Mouse (Mus musculus) CH12.LX (cell line): Measurements from ENCODE around the gene Asic2. TPM values are rescaled to one million over a fixed set of nuclear protein-coding genes. Genes with fewer than 3 reads are reported as not detected.

Source experiments
- DNase-seq: peaks from one replicate; pipeline ENCODE4 v3.0.0-alpha.2; 2013; ENCODE audit errors: extremely low read depth
- H3K27ac ChIP-seq: 2 replicates; pipeline ENCODE4 v1.5.1; 2012; ENCODE audit warnings: low read depth, mild to moderate bottlenecking, control low read depth, moderate library complexity; ENCODE audit not compliant: insufficient read depth
- H3K27me3 ChIP-seq: replicated peaks from 2 replicates; pipeline ENCODE3; 2012; ENCODE audit warnings: inconsistent platforms
- H3K36me3 ChIP-seq, 2 experiments: replicated peaks in 1 of 2; 2 replicates each; pipeline versions ENCODE3 to v1.6.1; 2012; ENCODE audit warnings: inconsistent platforms in 1 of 2, low read length in 1 of 2, mild to moderate bottlenecking in 1 of 2, mixed read lengths in 1 of 2, moderate library complexity in 1 of 2; ENCODE audit not compliant: control insufficient read depth in 1 of 2, insufficient read depth in 1 of 2
- H3K4me1 ChIP-seq, 2 experiments: 2 replicates each; pipeline ENCODE4 v1.6.1; 2012; ENCODE audit warnings: inconsistent platforms in 1 of 2, moderate library complexity in 1 of 2; ENCODE audit not compliant: insufficient read depth in 2 of 2, control insufficient read depth in 1 of 2
- H3K4me2 ChIP-seq: 2 replicates; pipeline ENCODE4 v1.6.1; 2012; ENCODE audit warnings: low read depth, mild to moderate bottlenecking, control low read depth; ENCODE audit not compliant: poor library complexity, insufficient read depth, severe bottlenecking
- H3K4me3 ChIP-seq, 3 experiments: fragments of 150-350 bp in 1 of 3; sonication (generic) in 1 of 3; replicated peaks in 1 of 3; 2 replicates each; pipeline versions ENCODE3 to v1.5.1; 2011 to 2012; ENCODE audit warnings: low read depth in 2 of 3, low read length in 2 of 3, mild to moderate bottlenecking in 2 of 3, moderate library complexity in 2 of 3, control low read depth in 1 of 3, improper control_type of control experiment in 1 of 3, inconsistent platforms in 1 of 3, mixed read lengths in 1 of 3; ENCODE audit not compliant: poor library complexity in 1 of 3
- H3K79me2 ChIP-seq: replicated peaks from 2 replicates; pipeline ENCODE4 v1.6.1; 2012; ENCODE audit warnings: mild to moderate bottlenecking, moderate library complexity; ENCODE audit not compliant: control insufficient read depth, poor library complexity, insufficient read depth, severe bottlenecking; ENCODE audit errors: extremely low read depth
- H3K9ac ChIP-seq: 2 replicates; pipeline ENCODE4 v1.6.1; 2012; ENCODE audit warnings: low read depth, mild to moderate bottlenecking, control low read depth, moderate library complexity; ENCODE audit not compliant: insufficient read depth
- H3K9me3 ChIP-seq: replicated peaks from 2 replicates; pipeline ENCODE3; 2012; ENCODE audit warnings: low read length, inconsistent platforms, mixed read lengths
- CHD1 ChIP-seq: IDR thresholded peaks from 2 replicates; pipeline ENCODE4 v1.6.1; 2012; ENCODE audit warnings: low read depth, low read length, improper control_type of control experiment, inconsistent platforms
- EP300 ChIP-seq: IDR thresholded peaks from 2 replicates; pipeline ENCODE4 v1.6.1; 2011; ENCODE audit warnings: low read length, improper control_type of control experiment
- ETS1 ChIP-seq: conservative IDR thresholded peaks from 2 replicates; pipeline ENCODE4 v1.6.1; 2012; ENCODE audit warnings: low read depth, mild to moderate bottlenecking, inconsistent platforms, low read length, improper control_type of control experiment, moderate library complexity
- HCFC1 ChIP-seq: IDR thresholded peaks from 2 replicates; pipeline ENCODE4 v1.6.1; 2012; ENCODE audit warnings: low read depth, mild to moderate bottlenecking, inconsistent platforms, low read length, improper control_type of control experiment
- IRF4 ChIP-seq: IDR thresholded peaks from 2 replicates; pipeline ENCODE4 v1.6.1; 2014; ENCODE audit warnings: low read depth, mild to moderate bottlenecking, inconsistent platforms, low read length, improper control_type of control experiment
- JUN ChIP-seq: IDR thresholded peaks from 2 replicates; pipeline ENCODE4 v1.6.1; 2011; ENCODE audit warnings: low read depth, mild to moderate bottlenecking, low read length, improper control_type of control experiment, moderate library complexity; ENCODE audit not compliant: insufficient read depth
- KAT2A ChIP-seq: IDR thresholded peaks from 2 replicates; pipeline ENCODE4 v1.6.1; 2012; ENCODE audit warnings: low read length, improper control_type of control experiment, inconsistent platforms; ENCODE audit not compliant: insufficient replicate concordance
- MAX ChIP-seq: IDR thresholded peaks from 2 replicates; pipeline ENCODE4 v1.6.1; 2011; ENCODE audit warnings: low read length, improper control_type of control experiment
- MAZ ChIP-seq: IDR thresholded peaks from 2 replicates; pipeline ENCODE4 v1.6.1; 2012; ENCODE audit warnings: low read depth, mild to moderate bottlenecking, inconsistent platforms, low read length, improper control_type of control experiment, moderate library complexity
- MEF2A ChIP-seq: IDR thresholded peaks from 2 replicates; pipeline ENCODE4 v1.6.1; 2014; ENCODE audit warnings: low read depth, mild to moderate bottlenecking, inconsistent platforms, low read length, improper control_type of control experiment, borderline replicate concordance
- MXI1 ChIP-seq: IDR thresholded peaks from 2 replicates; pipeline ENCODE4 v1.6.1; 2011; ENCODE audit warnings: mild to moderate bottlenecking, low read depth, low read length, improper control_type of control experiment
- NELFE ChIP-seq: IDR thresholded peaks from 2 replicates; pipeline ENCODE4 v1.6.1; 2011; ENCODE audit warnings: low read depth, low read length, improper control_type of control experiment
- PAX5 ChIP-seq: IDR thresholded peaks from 2 replicates; pipeline ENCODE4 v1.6.1; 2012; ENCODE audit warnings: low read length, inconsistent platforms, mixed read lengths
- SIN3A ChIP-seq: IDR thresholded peaks from 2 replicates; pipeline ENCODE4 v1.6.1; 2012; ENCODE audit warnings: low read length, improper control_type of control experiment, inconsistent platforms
- ZC3H11A ChIP-seq: IDR thresholded peaks from 2 replicates; pipeline ENCODE4 v1.6.1; 2012; ENCODE audit warnings: low read depth, mild to moderate bottlenecking, inconsistent platforms, low read length, improper control_type of control experiment
- ZKSCAN1 ChIP-seq: IDR thresholded peaks from 2 replicates; pipeline ENCODE4 v1.6.1; 2012; ENCODE audit warnings: low read depth, inconsistent platforms, low read length, improper control_type of control experiment, borderline replicate concordance
- ZNF384 ChIP-seq: IDR thresholded peaks from 2 replicates; pipeline ENCODE4 v1.6.1; 2012; ENCODE audit warnings: low read depth, low read length, improper control_type of control experiment, inconsistent platforms
- dilution Hi-C: fragments of 300-500 bp; cut with MboI; formaldehyde crosslinking; loops from 2 replicates; pipeline ENCODE4 v1.14.3; 2020; ENCODE audit warnings: low sequenced_read_pairs; ENCODE audit not compliant: extremely low pct_unique_long_range_greater_than_20kb, extremely low pct_ligation_motif_present
- in situ Hi-C: fragments of 300-500 bp; cut with MboI; formaldehyde crosslinking; loops from 3 replicates; pipeline ENCODE4 v1.14.3; 2019; ENCODE audit warnings: low sequenced_read_pairs, low pct_ligation_motif_present, low pct_unique_long_range_greater_than_20kb, mixed read lengths
- polyA plus RNA-seq: library from polyadenylated mRNA; unstranded; fragments of >175 nt; gene quantifications from 2 replicates; pipeline ENCODE4 v1.2.1, GENCODE M21; 2012; ENCODE audit warnings: low read depth; ENCODE audit not compliant: insufficient read length
- total RNA-seq, 2 experiments: library from RNA; depleted of rRNA; stranded (reverse); fragments of 300-350 nt in 1 of 2; fragments of >200 nt in 1 of 2; gene quantifications; 2 replicates each; pipeline ENCODE4 v1.2.3; 2012 to 2014

The Asic2 gene
- total and polyA plus RNA-seq, 3 experiments = not detected

GRCm38 (mm10) chr11:81602971-81603370 is 365.3 kb downstream of the Asic2 start:
- in situ Hi-C loops = no loop called here

GRCm38 (mm10) chr11:81601736-81602135 is 366.5 kb downstream of the Asic2 start:
- in situ Hi-C loops = no loop called here
- DNase-seq = no peak
- Histone ChIP-seq H3K4me2 (no peak overlapping the region), H3K9me3 (no peaks in the 10 kb centered on the region)
- TF ChIP-seq KAT2A (no peak), MXI1 (no peak), PAX5 (no peak), MAX (no peak)
- TF ChIP-seq, all 38 proteins: peak for 0
- Histone ChIP-seq H3K4me3 (no peak overlapping the region), H3K27me3 (peaks cover 83% of the 10 kb centered on the region), H3K36me3 (no peaks in the 10 kb centered on the region), H3K79me2 (no peaks in the 10 kb centered on the region), H3K4me1 (no peaks in the 10 kb centered on the region), H3K9ac (no peak overlapping the region), H3K27ac (no peak overlapping the region)
- dilution Hi-C loops = no loop called here

More at GRCm38 (mm10) chr11:81602971-81603370, 365.3 kb downstream of the Asic2 start:
- no peak for DNase-seq
- no peak overlapping the region for H3K9ac ChIP-seq
- H3K36me3 ChIP-seq = no peaks in the 10 kb centered on the region
- no peaks in the 10 kb centered on the region for H3K9me3 ChIP-seq
- no peak overlapping the region for H3K4me3 ChIP-seq
- H3K27ac ChIP-seq = no peak overlapping the region
- dilution Hi-C loops = no loop called here
- TF ChIP-seq CHD1 (no peak), JUN (no peak), NELFE (no peak), SIN3A (no peak), ZKSCAN1 (no peak), ZC3H11A (no peak), MEF2A (no peak), IRF4 (no peak), ZNF384 (no peak), HCFC1 (no peak), EP300 (no peak), ETS1 (no peak), MAX (no peak), MAZ (no peak)
- peaks cover 75% of the 10 kb centered on the region for H3K27me3 ChIP-seq
- H3K4me2 ChIP-seq = no peak overlapping the region
- no peaks in the 10 kb centered on the region for H3K79me2 ChIP-seq
- H3K4me1 ChIP-seq = no peaks in the 10 kb centered on the region
